Comparison of ENCODE assay signal across 10 mouse cellular contexts in the genomic region with DNA sequence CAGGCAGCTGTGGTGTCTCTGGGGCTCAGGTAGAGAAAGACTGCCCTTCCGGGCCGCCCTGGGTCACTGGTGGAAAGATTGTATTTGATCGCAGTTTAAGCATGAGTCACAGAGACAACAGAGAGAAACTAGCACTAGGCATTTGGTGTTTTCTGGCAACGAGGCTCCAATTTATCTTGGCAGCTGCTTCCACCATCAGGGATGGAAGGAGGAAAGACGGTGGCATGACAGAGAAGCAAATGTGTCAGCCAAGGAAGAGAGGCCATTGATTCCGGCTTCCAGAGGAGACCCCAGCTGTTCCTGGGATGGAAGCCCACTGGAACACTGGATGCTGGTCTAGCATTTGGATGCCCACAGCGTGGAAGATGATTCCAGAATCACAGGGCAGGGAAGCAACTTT.
DNase-seq lines count a peak whose midpoint lies in the region; ATAC-seq and TF ChIP-seq lines count a peak whose summit lies in the region.
"Had no signal": no experiment of that assay in that cellular context is flagged by ENCODE, and none has a peak within 500 bp of the region (broad histone marks: within the 10 kb centered on the region; RNA-seq: fewer than 3 reads in every experiment).

No protein-coding gene starts in this region.

- TF ChIP-seq EP300 in lung, postnatal 0 days (IDR thresholded peaks at IDR 0.05), result no peak

- no peaks in the 10 kb centered on the region for H3K27me3 ChIP-seq in forebrain, embryonic 14.5 days (replicated peaks; ENCODE audit: control insufficient read depth, insufficient read depth, low read length)
- no peaks in the 10 kb centered on the region for H3K27me3 ChIP-seq in forebrain, embryonic 11.5 days (ENCODE audit: control insufficient read depth, insufficient read depth, low read length)
- no peaks in the 10 kb centered on the region for H3K27me3 ChIP-seq in forebrain, postnatal 0 days (ENCODE audit: insufficient read depth, low read length)
- H3K27me3 ChIP-seq in lung, postnatal 0 days (replicated peaks; ENCODE audit: insufficient read depth, low read length), result no peaks in the 10 kb centered on the region
- H3K27me3 ChIP-seq: lung, embryonic 15.5 days had no signal

- peak overlapping the region; percentile 79; the same call in 1 of the 2 replicates for H3K27ac ChIP-seq in forebrain, embryonic 14.5 days (ENCODE audit: low read depth, low read length)
- H3K27ac ChIP-seq in forebrain, embryonic 11.5 days (ENCODE audit: low read depth, low read length), result no peak overlapping the region
- peak overlapping the region; percentile 67 for H3K27ac ChIP-seq in forebrain, postnatal 0 days (ENCODE audit: low read depth, low read length)
- H3K27ac ChIP-seq in lung, postnatal 0 days (ENCODE audit: low read length), result no peak overlapping the region
- H3K27ac ChIP-seq: lung, embryonic 15.5 days had no signal

- peak; percentile 26; the same call in 1 of the 2 replicates for ATAC-seq in forebrain, embryonic 14.5 days
- ATAC-seq in forebrain, embryonic 11.5 days (replicated peaks; ENCODE audit: low FRiP score), result no peak
- ATAC-seq in forebrain, postnatal 0 days, result peak; percentile 82
- no peak for ATAC-seq in lung, postnatal 0 days

- no peaks in the 10 kb centered on the region for H3K4me1 ChIP-seq in forebrain, embryonic 14.5 days (ENCODE audit: control insufficient read depth, insufficient read depth, low read length)
- H3K4me1 ChIP-seq in forebrain, embryonic 11.5 days (replicated peaks; ENCODE audit: control insufficient read depth, insufficient read depth, low read length), result no peaks in the 10 kb centered on the region
- H3K4me1 ChIP-seq in forebrain, postnatal 0 days (ENCODE audit: insufficient read depth), result peaks cover 3% of the 10 kb centered on the region; the same call in 1 of the 2 replicates
- no peaks in the 10 kb centered on the region for H3K4me1 ChIP-seq in lung, postnatal 0 days (ENCODE audit: insufficient read depth, low read depth, low read length)
- H3K4me1 ChIP-seq: lung, embryonic 15.5 days had no signal

- WGBS in forebrain, embryonic 14.5 days, result 72% methylated on average over 7 of the region's 7 CpGs
- 89% methylated on average over 7 of the region's 7 CpGs for WGBS in forebrain, embryonic 11.5 days
- 43% methylated on average over 7 of the region's 7 CpGs for WGBS in forebrain, postnatal 0 days
- WGBS in lung, postnatal 0 days, result 63% methylated on average over 7 of the region's 7 CpGs

- no peak overlapping the region for H3K4me3 ChIP-seq in forebrain, embryonic 14.5 days (ENCODE audit: low read depth, low read length)
- no peak overlapping the region for H3K4me3 ChIP-seq in forebrain, embryonic 11.5 days (ENCODE audit: low read depth, low read length)
- no peak overlapping the region for H3K4me3 ChIP-seq in forebrain, postnatal 0 days (ENCODE audit: low read depth, low read length)
- H3K4me3 ChIP-seq in lung, postnatal 0 days (ENCODE audit: low read depth, low read length), result no peak overlapping the region
- H3K4me3 ChIP-seq: lung, embryonic 15.5 days had no signal

- DNase-seq in forebrain, embryonic 14.5 days (ENCODE audit: low spot score), result peak; percentile 75
- no peak for DNase-seq in forebrain, embryonic 11.5 days (ENCODE audit: low spot score)
- DNase-seq in right cerebral cortex, postnatal 25 days, result peak; percentile 31
- DNase-seq in right cerebral cortex, postnatal 4 days, result no peak
- peak; percentile 78 for DNase-seq in forebrain, postnatal 0 days
- no peak for DNase-seq in lung, postnatal 0 days (ENCODE audit: low spot score)
- DNase-seq in kidney, postnatal 4 days, result no peak
- no peak for DNase-seq in ovary, postnatal 10 days (ENCODE audit: low spot score)
- DNase-seq: kidney, adult 18-20 months had no signal

- H3K9ac ChIP-seq in forebrain, embryonic 14.5 days (ENCODE audit: low read length), result no peak overlapping the region
- no peak overlapping the region for H3K9ac ChIP-seq in forebrain, embryonic 11.5 days (ENCODE audit: low read length)
- no peak overlapping the region for H3K9ac ChIP-seq in forebrain, postnatal 0 days
- H3K9ac ChIP-seq in lung, postnatal 0 days (replicated peaks; ENCODE audit: low read depth), result no peak overlapping the region
- H3K9ac ChIP-seq: lung, embryonic 15.5 days had no signal

- TF ChIP-seq CTCF in forebrain, postnatal 0 days (IDR thresholded peaks at IDR 0.05; ENCODE audit: low read depth), result no peak
- no peak for TF ChIP-seq CTCF in lung, postnatal 0 days (IDR thresholded peaks at IDR 0.05)

- H3K9me3 ChIP-seq in forebrain, embryonic 14.5 days (replicated peaks; ENCODE audit: control insufficient read depth, low read length), result 0 out of 2 replicates have a peak, but pooled peaks cover 3% of the 10 kb centered on the region
- no peaks in the 10 kb centered on the region for H3K9me3 ChIP-seq in forebrain, embryonic 11.5 days (ENCODE audit: control insufficient read depth, low read length)
- H3K9me3 ChIP-seq in forebrain, postnatal 0 days (ENCODE audit: low read length), result no peaks in the 10 kb centered on the region
- H3K9me3 ChIP-seq in lung, postnatal 0 days (ENCODE audit: low read length), result no peaks in the 10 kb centered on the region
- H3K9me3 ChIP-seq: lung, embryonic 15.5 days had no signal

- no peaks in the 10 kb centered on the region for H3K36me3 ChIP-seq in forebrain, embryonic 14.5 days (ENCODE audit: control insufficient read depth, insufficient read depth, low read length)
- H3K36me3 ChIP-seq in forebrain, embryonic 11.5 days (ENCODE audit: control insufficient read depth, insufficient read depth, low read length), result no peaks in the 10 kb centered on the region
- H3K36me3 ChIP-seq in forebrain, postnatal 0 days (ENCODE audit: insufficient read depth), result no peaks in the 10 kb centered on the region
- H3K36me3 ChIP-seq in lung, postnatal 0 days (ENCODE audit: insufficient read depth, low read length), result no peaks in the 10 kb centered on the region
- H3K36me3 ChIP-seq: lung, embryonic 15.5 days had no signal

- H3K4me2 ChIP-seq in forebrain, embryonic 14.5 days (ENCODE audit: low read length), result no peak overlapping the region
- H3K4me2 ChIP-seq in forebrain, embryonic 11.5 days (ENCODE audit: low read depth, low read length, severe bottlenecking), result no peak overlapping the region
- H3K4me2 ChIP-seq in forebrain, postnatal 0 days (ENCODE audit: low read depth), result no peak overlapping the region
- no peak overlapping the region for H3K4me2 ChIP-seq in lung, postnatal 0 days (replicated peaks; ENCODE audit: low read depth, low read length)
- H3K4me2 ChIP-seq: lung, embryonic 15.5 days had no signal

Comparison
In these comparisons a context has a peak if more than half of its experiments do, and no peak if none do; other contexts are left out.
1. ATAC-seq: peak in forebrain, embryonic 14.5 days (single experiment) and forebrain, postnatal 0 days (single experiment); none in forebrain, embryonic 11.5 days (single experiment) and lung, postnatal 0 days (single experiment).
2. DNase-seq: peak in forebrain, embryonic 14.5 days (single experiment), right cerebral cortex, postnatal 25 days (single experiment) and forebrain, postnatal 0 days (single experiment); none in forebrain, embryonic 11.5 days (single experiment), right cerebral cortex, postnatal 4 days (single experiment), lung, postnatal 0 days (single experiment), kidney, postnatal 4 days (0 of 2) and ovary, postnatal 10 days (single experiment).
3. H3K27ac ChIP-seq: peak in forebrain, embryonic 14.5 days (single experiment) and forebrain, postnatal 0 days (single experiment); none in forebrain, embryonic 11.5 days (single experiment) and lung, postnatal 0 days (single experiment).